Mouse (Mus musculus): Measurements from ENCODE around the gene Olfr98. TPM values are rescaled to one million over a fixed set of nuclear protein-coding genes. Genes with fewer than 3 reads are reported as not detected.

The Olfr98 gene
- polyA plus RNA-seq (2015; fragmentation: Nextera tagmentation; extraction: Ambion mirVana) = not detected in 2 replicates

GRCm38 (mm10) chr17:37263626-37264025 is at the start of gene Olfr98:
Olfr98 (minus strand) TSS chr17:37263749.

GRCm38 (mm10) chr17:37304213-37304612 is 40.7 kb upstream of the Olfr98 start, which contains the start of gene Olfr101:
Olfr101 (minus strand) TSS chr17:37304313.

GRCm38 (mm10) chr17:37283360-37283759 is 19.8 kb upstream of the Olfr98 start, which contains the start of gene Olfr99:
Olfr99 (minus strand) TSS chr17:37283460.

GRCm38 (mm10) chr17:37270058-37270701 is 6.6 kb upstream of the Olfr98 start, which contains the start of gene H2-M3:
H2-M3 (plus strand) TSS chr17:37270220.

GRCm38 (mm10) chr17:37237230-37237629 is 26.3 kb downstream of the Olfr98 start, which contains the start of gene Olfr97:
Olfr97 (minus strand) TSS chr17:37237330.

GRCm38 (mm10) chr17:37219846-37220245 is 43.7 kb downstream of the Olfr98 start, which contains the start of gene Olfr96:
Olfr96 (plus strand) TSS chr17:37220146.

GRCm38 (mm10) chr17:37213018-37213417 is 50.5 kb downstream of the Olfr98 start, which contains the start of gene Olfr95:
Olfr95 (minus strand) TSS chr17:37213118.

Other genes with a start within 250 kb of the Olfr98 start
- not detected in 2 replicates for gene Mog, start 240.4 kb downstream of the Olfr98 start, polyA plus RNA-seq (2015; fragmentation: Nextera tagmentation; extraction: Ambion mirVana)
- gene Gabbr1, start 217.8 kb downstream of the Olfr98 start, polyA plus RNA-seq (2015; fragmentation: Nextera tagmentation; extraction: Ambion mirVana) = 9.2 and 9.7 TPM in 2 replicates
- not detected in 2 replicates for gene Olfr90, start 175.2 kb downstream of the Olfr98 start, polyA plus RNA-seq (2015; fragmentation: Nextera tagmentation; extraction: Ambion mirVana)
- gene Olfr91, start 165.5 kb downstream of the Olfr98 start, polyA plus RNA-seq (2015; fragmentation: Nextera tagmentation; extraction: Ambion mirVana) = not detected in 2 replicates
- not detected in 2 replicates for gene Olfr92, start 143.7 kb downstream of the Olfr98 start, polyA plus RNA-seq (2015; fragmentation: Nextera tagmentation; extraction: Ambion mirVana)
- not detected in 2 replicates for gene Olfr93, start 102.3 kb downstream of the Olfr98 start, polyA plus RNA-seq (2015; fragmentation: Nextera tagmentation; extraction: Ambion mirVana)
- gene Ubd, start 69.9 kb downstream of the Olfr98 start, polyA plus RNA-seq (2015; fragmentation: Nextera tagmentation; extraction: Ambion mirVana) = 0.13 TPM in 1 of 2 replicates, not detected in the other
- 0.18 and 0.19 TPM in 2 replicates for gene Olfr94, start 62.8 kb downstream of the Olfr98 start, polyA plus RNA-seq (2015; fragmentation: Nextera tagmentation; extraction: Ambion mirVana)
- not detected in 2 replicates for gene Olfr95, start 50.6 kb downstream of the Olfr98 start, polyA plus RNA-seq (2015; fragmentation: Nextera tagmentation; extraction: Ambion mirVana)
- gene Olfr96, start 43.6 kb downstream of the Olfr98 start, polyA plus RNA-seq (2015; fragmentation: Nextera tagmentation; extraction: Ambion mirVana) = not detected in 2 replicates
- not detected in 2 replicates for gene Olfr97, start 26.4 kb downstream of the Olfr98 start, polyA plus RNA-seq (2015; fragmentation: Nextera tagmentation; extraction: Ambion mirVana)
- gene H2-M3, start 6.5 kb upstream of the Olfr98 start, polyA plus RNA-seq (2015; fragmentation: Nextera tagmentation; extraction: Ambion mirVana) = 3.8 and 4.2 TPM in 2 replicates
- gene Olfr99, start 19.7 kb upstream of the Olfr98 start, polyA plus RNA-seq (2015; fragmentation: Nextera tagmentation; extraction: Ambion mirVana) = not detected in 2 replicates
- not detected in 2 replicates for gene Olfr101, start 40.6 kb upstream of the Olfr98 start, polyA plus RNA-seq (2015; fragmentation: Nextera tagmentation; extraction: Ambion mirVana)
- gene Olfr102, start 53.3 kb upstream of the Olfr98 start, polyA plus RNA-seq (2015; fragmentation: Nextera tagmentation; extraction: Ambion mirVana) = not detected in 2 replicates
- not detected in 2 replicates for gene Olfr103, start 75.9 kb upstream of the Olfr98 start, polyA plus RNA-seq (2015; fragmentation: Nextera tagmentation; extraction: Ambion mirVana)
- gene Olfr104-ps, start 95.8 kb upstream of the Olfr98 start, polyA plus RNA-seq (2015; fragmentation: Nextera tagmentation; extraction: Ambion mirVana) = not detected in 2 replicates
- not detected in 2 replicates for gene Olfr105-ps, start 115.3 kb upstream of the Olfr98 start, polyA plus RNA-seq (2015; fragmentation: Nextera tagmentation; extraction: Ambion mirVana)
- not detected in 2 replicates for gene Olfr106-ps, start 126.6 kb upstream of the Olfr98 start, polyA plus RNA-seq (2015; fragmentation: Nextera tagmentation; extraction: Ambion mirVana)
- not detected in 2 replicates for gene Olfr107, start 135.5 kb upstream of the Olfr98 start, polyA plus RNA-seq (2015; fragmentation: Nextera tagmentation; extraction: Ambion mirVana)
- gene Olfr108, start 181.7 kb upstream of the Olfr98 start, polyA plus RNA-seq (2015; fragmentation: Nextera tagmentation; extraction: Ambion mirVana) = not detected in 2 replicates
- not detected in 2 replicates for gene Olfr109, start 195.2 kb upstream of the Olfr98 start, polyA plus RNA-seq (2015; fragmentation: Nextera tagmentation; extraction: Ambion mirVana)
- gene H2-M2, start 219.8 kb upstream of the Olfr98 start, polyA plus RNA-seq (2015; fragmentation: Nextera tagmentation; extraction: Ambion mirVana) = not detected in 2 replicates
- not detected in 2 replicates for gene Olfr110, start 228.7 kb upstream of the Olfr98 start, polyA plus RNA-seq (2015; fragmentation: Nextera tagmentation; extraction: Ambion mirVana)
- not detected in 2 replicates for gene Olfr111, start 244.3 kb upstream of the Olfr98 start, polyA plus RNA-seq (2015; fragmentation: Nextera tagmentation; extraction: Ambion mirVana)